19 mouse cellular contexts compared by ENCODE assay signal in the genomic region with DNA sequence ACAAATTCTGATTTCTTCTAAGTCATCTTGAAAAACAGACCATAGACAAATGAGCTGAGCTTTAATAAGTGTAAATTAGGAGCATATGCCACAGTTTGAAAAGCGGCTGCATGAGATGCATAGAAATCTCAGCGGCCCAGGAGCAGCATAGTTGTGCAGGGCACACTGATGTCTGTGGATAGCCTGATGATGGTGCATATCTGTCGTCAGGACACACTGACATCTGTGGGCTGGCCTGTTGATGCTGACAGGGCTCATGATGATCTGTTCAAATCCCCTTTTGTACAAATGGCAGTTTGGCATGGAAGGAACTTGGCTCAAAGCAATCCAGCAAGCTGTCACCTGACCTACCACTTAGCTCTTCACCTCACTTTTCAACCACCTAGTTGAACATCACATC.
"Had no signal": no experiment of that assay in that cellular context is flagged by ENCODE, and none has a peak within 500 bp of the region (broad histone marks: within the 10 kb centered on the region; RNA-seq: fewer than 3 reads in every experiment).

No protein-coding gene starts in this region.

- H3K4me2 ChIP-seq: lung, embryonic 15.5 days; midbrain, embryonic 11.5 days; midbrain, embryonic 13.5 days; midbrain, embryonic 15.5 days; neural tube, embryonic 12.5 days had no signal

- H3K4me1 ChIP-seq: lung, embryonic 15.5 days; megakaryocyte, embryonic 14.5 days; midbrain, embryonic 13.5 days; midbrain, embryonic 15.5 days; neural tube, embryonic 12.5 days had no signal

- H3K27ac ChIP-seq: lung, embryonic 15.5 days; macrophage; midbrain, embryonic 13.5 days; midbrain, embryonic 15.5 days; neural tube, embryonic 12.5 days had no signal

- H3K27me3 ChIP-seq: lung, embryonic 15.5 days; megakaryocyte, embryonic 14.5 days; midbrain, embryonic 13.5 days; midbrain, embryonic 15.5 days; neural tube, embryonic 12.5 days had no signal

- H3K9me3 ChIP-seq: lung, embryonic 15.5 days; megakaryocyte, embryonic 14.5 days; midbrain, embryonic 13.5 days; midbrain, embryonic 15.5 days; neural tube, embryonic 12.5 days had no signal

- H3K9ac ChIP-seq: lung, embryonic 15.5 days; midbrain, embryonic 13.5 days; midbrain, embryonic 15.5 days; neural tube, embryonic 12.5 days had no signal

- H3K36me3 ChIP-seq: lung, embryonic 15.5 days; midbrain, embryonic 13.5 days; midbrain, embryonic 15.5 days; neural tube, embryonic 12.5 days had no signal

- H3K4me3 ChIP-seq: lung, embryonic 15.5 days; megakaryocyte, embryonic 14.5 days; midbrain, embryonic 13.5 days; midbrain, embryonic 15.5 days; neural tube, embryonic 12.5 days had no signal

- DNase-seq: lung, adult 2 months; lung, postnatal 14 days; lung, postnatal 36 days; retina, postnatal 1 day; right cerebral cortex, adult 18-20 months; right cerebral cortex, postnatal 25 days; right cerebral cortex, postnatal 4 days; spleen, adult 18-20 months; thymus, adult 18-20 months; thymus, postnatal 14 days; thymus, postnatal 36 days had no signal

- ATAC-seq: lung, postnatal 0 days; midbrain, embryonic 13.5 days; midbrain, embryonic 15.5 days had no signal
